Mouse (Mus musculus): ENCODE data around the gene Pitpnb.
A peak's percentile ranks its signal among the peaks of the same experiment; 100 is the strongest.

The Pitpnb gene

DNA sequence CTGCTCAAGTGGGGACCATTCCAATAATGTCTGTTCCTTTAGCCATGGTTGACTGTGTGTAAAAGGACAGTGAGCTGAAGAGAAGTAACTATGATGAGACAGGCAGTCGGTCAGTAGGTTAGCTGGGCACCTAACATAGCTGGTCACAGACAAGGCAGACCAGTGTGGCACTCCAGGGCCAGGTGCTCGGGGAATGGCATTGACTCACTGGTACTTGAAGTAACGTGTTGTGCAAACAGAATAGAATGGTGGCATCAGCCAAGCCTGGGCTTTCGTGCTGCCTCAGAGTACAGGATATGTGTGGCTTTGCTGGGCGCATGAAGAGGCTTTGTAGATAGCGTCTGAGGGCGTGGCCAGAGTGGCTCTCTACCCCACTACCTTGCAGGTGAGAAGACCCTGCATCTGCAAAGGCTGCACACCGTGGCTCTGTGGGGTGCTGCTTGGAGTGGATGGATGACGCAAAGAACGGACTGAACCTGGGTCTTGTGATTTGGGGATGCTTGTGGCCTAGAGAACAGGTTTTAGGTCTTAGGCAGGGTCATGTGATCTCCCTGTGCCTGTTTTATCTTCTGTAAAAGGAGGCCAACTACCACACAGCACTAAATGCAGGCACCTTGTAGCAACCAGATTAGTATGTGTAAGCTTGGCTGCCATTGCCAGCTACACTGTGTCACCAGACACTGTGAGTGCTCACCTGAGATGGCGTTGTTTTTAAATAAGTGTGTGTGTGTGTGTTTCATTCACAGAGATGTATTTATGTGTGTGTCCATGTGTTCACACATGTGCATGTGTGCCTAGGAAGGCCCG, 26.5 kb downstream of the Pitpnb start:
- DNase-seq, result no peak

DNA sequence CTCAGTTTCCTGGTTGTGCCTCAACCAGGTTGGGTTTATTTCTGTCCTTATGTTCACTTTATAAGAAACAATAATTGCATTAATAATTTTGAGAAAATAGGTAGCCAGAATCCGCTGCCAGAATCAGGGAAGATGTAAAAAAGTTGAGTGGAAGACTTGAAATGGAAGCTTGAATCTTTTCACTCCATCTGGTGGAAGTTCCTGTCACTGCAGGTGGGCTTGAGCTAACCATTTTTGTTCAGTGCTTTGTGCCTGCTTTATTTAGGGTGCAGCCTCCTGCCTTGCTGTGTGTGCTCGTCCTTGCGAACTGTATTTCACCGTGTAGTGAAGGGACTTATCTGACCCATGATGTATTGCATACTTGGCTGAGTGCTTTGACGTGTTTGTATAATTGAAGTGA, 30.0 kb downstream of the Pitpnb start:
- DNase-seq, result no peak

DNA sequence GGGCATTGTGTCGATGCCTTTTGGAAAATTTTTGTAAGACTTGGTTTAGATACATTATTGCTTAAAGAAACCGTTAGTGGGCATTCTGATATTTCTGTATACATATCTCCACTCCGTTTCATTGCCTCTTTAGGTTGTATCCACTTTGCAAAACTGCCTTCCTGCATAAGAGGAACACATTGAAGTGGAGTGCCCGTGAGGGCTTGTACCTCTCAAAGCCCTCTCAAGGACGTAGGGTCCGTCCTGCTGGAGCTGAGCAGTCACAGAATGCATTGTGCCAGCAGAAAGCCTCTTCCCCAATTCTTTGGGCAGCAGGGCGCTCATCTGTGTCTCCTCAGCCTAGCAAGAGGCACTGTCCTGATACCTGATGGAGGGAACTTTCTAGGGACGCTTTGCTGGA, 30.5 kb downstream of the Pitpnb start:
- DNase-seq, result no peak

DNA sequence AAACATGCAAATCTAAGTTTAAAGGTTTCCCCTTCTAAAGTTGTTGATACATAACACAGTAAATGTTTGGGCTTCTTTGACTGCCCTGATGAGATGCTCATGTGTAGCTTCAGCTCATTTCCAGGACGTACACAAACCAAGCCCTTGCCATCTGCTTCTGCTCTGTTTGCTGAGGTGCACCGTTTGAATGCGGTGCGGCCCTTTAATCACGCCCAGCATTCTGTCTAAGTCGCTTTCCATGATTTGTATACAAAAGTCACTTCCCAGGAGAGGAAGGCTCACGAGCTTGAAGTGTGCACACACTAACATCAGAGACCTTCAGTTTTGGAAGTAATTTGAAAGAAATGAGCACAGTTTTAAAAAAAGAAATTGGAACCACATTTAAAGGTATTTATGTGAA, 31.3 kb downstream of the Pitpnb start:
- no peak for DNase-seq

DNA sequence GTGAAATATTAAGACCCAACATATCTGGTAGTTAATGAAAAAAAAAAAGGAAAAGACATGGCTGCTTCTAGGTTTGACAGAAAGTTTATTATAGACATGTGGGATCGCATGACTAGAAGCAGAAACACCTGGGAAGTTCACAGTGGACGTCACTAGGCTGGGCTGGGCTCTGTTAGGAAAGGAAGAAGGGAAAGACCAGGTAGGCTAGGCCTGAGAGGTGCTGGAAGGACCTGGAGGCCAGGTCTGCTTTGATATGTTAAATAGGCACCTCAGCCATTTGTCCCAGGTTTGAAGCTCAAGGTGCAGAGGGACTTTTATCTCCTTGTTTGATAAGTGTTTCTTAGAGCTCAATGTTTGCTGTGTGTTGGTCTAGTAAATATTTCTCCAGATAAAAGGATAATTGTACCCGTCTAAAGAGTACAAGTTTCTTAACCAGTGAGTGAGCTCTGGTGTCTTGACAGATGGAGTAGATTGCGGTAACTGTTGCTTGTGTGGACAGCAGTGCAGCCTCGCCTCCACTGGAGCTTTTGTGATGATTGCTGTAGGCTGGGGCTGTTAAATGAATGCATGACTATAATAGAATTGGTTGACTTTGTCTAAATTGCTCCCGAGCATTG, 33.0 kb downstream of the Pitpnb start:
- DNase-seq, result no peak

DNA sequence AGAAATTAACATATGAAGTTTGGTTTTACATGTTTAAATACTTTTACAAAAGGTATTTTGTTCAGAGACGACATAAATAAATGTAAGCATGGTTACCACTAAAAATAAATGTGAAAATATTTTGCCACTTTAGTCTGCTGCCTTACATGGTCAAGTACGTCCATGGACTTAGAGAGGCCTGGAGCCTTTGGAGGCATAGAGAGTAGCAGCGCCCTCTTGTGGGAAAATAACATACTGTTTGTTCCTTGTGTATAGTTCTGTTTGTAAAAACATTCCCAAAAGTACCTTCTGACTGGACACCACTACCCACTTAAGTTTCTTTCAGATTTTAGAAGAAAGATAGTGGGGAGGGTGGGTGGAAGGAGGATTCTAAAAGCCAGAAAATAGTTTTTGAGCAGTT, 34.0 kb downstream of the Pitpnb start:
- DNase-seq, result peak; percentile 22

DNA sequence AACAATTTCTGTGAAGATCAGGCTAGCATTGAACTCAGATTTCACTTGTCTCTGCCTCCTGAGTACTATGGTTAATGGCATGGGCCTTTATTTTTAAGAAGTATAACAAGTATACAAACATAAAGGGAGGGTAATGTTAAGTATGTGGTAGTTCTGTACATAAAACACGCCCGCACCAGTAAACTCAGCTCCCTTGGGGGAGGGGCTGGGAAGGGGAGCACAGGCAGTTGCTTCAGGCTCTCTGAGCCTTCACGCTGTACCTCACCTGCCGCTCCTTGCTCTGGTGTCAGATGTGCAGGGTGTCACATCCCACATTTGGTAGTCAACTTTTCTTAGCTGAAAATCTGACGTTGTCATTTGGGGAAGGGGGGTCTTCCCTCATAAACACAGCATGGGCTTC, 35.6 kb downstream of the Pitpnb start:
- DNase-seq, result no peak

DNA sequence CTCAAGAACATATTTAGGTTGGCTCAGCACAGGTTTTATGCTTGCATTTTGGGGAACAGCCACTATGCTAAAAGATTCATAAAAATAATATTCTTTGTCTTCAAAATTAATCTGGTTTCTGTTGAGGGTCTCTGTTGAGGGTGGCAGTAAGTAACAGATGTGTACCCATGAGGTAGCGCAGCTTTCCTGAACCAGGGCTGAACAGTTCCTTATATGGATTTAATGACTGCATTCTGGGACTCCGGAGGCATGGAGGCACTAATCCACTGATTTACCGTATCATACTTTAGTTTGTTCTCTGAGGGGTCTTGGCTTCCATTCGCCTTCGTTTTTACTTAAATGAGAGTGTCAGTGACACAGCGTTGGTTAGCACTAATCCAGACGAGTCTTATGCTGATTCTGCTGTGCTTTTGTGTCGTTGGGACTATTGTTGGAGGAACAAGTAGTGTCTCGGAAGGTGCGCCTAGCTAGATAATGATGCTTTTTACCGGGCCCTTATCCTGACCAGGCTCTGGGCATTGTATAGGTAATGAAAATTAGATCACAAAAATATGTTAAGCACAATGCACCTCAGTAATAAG, 37.5 kb downstream of the Pitpnb start:
- DNase-seq, result no peak

DNA sequence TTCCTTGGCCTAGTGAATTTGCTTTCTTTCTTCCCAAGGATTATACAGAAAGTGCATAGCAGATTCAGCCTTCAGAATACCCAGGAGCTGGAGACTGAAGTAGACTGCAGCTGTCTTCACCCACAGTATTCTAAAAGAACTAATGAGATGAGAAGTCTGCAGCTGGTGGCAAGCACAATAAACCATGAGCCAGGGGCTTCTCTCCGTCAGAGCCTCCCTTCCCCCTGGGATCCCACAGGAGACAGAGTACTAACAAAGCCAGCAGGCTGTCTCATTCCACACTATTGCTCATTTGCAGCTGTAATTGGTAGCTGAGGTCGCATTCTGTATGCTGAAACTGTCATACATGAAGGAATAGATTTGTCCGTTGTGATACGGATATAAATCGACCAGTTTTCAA, 38.0 kb downstream of the Pitpnb start:
- no peak for DNase-seq

DNA sequence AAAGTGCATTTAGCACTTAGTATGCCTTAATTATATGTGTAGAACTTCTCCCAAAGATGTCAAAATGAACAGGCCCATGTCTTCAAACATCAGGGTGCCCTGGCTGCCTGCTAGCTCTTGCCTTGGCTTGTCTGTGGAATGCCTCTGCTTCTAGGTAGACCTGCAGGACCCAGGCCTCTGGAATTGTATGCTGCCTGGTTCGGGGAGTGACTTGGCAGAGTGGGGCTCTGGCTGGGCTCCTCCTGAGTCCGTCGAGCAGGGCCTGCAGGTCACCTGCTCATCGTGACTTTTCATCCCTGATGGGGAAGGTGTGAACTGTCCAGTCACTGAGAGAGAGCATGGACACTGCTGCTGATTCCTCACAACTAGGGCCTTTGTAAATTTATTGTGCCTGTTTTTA, 45.1 kb downstream of the Pitpnb start:
- DNase-seq, result no peak

DNA sequence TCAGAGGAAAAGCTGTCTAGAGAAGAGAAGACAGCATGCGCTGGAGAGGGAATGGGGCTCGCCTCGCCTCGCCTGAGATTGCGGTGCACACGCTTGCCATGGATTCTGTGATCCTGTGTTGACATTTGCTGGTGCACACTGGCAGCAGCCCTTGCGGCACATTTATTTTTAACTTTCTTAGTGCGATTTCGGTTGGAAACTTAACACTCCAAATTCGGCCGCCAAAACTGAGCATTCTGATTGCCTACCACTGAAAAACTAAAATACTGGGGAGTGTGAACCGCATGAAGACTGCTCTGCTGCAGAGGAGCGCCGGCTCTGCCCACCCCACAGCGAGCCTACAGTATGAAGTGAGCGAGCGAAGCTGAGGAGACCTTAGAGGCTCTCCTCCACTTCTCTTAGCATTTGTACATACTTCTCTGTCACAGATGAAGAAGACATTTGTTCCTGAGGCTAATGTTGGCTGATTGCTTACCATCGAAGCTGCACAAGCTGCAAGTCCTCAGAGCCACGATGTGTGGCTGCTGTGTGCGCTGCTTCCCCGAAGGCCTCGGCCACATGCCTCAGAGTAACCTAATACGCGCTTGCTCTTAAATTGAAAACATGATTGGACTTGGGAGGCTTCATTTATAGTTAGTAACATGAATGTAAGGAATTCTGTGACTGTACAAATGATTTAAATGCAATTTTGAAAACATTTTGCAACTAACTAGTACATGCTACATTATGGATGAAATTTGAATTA, 45.9 kb downstream of the Pitpnb start:
- DNase-seq, result peak; percentile 65

DNA sequence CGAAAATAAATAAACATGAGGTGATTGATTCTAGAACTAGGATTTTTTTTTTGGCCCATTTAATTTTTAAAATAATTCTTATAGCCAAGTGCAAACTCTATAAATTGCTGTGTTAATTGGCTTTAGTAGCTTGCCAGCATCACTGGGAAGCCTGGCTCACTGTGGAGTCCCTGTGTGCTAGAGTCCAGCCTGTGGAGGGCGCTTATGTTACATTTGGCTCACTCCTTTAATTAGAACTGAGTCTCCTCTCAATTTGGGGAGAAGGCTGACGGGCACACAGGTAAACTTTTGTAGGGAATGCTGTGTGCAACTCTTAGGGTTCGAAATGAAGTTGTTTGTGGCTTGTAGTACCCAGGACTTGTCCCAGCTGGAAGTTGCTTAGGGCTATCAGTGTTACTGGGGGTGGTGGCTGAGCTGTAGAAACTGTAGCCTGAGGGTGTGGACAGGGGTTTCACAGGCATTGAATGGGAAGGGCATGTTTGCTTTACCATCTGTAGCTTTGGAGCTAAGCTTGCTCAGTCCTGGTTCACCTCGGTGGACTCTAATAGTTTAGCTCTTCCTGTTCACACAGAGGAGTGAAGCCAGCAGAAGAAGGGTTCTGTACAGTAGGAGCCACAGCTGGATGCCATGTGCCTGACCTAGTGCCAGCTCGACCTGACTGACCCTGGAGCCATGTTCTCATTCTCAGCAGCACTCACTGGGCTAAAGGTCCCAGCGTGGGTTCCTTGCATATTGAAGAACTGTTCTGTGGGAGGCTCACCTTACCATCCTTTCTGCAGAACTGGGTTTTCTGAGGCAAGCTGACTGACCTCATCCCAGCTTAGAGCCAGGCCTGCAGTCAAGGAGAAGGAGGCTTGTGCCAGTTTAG, 47.8 kb downstream of the Pitpnb start:
- no peak for DNase-seq

DNA sequence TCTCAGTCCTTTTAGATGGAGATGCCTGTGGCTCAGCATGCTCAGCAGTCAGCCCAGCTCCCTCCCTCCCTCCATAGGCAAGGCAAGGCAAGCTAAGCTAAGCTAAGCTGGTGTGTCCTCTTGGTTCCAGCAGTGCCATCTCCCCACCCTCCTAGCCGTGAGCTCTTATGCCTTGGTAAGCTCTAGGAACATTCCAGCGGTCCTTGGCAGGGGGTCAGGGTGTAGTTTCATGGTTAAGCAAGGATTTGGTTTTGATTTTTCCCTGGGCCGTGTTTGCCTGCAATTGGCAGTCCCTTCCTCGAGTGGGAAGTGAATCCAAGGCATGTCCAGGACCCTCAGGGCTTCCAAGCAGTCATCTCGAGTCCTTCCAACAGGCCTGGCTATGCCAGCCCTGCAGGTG, 52.8 kb downstream of the Pitpnb start:
- DNase-seq, result no peak

DNA sequence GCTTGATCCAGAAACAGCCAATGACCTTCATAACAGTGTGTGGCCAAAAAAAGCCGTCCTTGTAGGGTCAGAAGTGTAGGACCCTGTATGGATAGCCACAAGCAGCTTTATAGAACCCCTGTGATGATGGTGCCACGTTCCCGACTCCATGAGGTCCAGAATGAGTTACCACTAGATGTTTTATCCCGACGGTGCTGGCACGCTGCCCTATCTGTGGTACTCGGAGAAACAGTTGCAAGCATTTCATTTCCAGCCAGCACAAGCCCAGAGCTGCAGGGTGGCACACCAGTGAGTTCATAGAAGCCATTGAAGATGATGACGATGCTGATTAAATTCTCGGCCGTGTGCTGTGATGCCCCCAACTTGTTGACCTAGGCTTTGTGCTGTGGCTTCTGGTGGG, 60.3 kb downstream of the Pitpnb start:
- DNase-seq, result no peak

DNA sequence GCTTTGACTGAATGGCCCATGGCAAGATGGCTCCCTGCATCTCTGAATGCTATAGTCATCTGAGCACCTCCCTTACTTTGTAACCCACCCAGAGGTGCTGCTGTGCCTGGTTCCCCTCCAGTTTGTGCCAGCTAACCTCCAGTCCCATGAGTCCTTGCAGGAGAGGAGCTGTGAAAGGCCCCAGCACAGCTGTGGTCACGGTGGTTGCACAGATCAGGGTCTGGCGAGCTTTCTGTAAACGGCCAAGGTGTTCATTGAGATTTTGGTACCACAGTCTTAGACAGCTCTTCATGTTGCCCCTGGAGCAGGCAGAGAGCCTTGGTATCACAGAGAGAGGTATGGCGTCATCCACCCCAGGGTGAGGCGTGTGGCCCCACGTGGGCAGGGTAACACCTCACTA, 60.9 kb downstream of the Pitpnb start:
- no peak for DNase-seq

DNA sequence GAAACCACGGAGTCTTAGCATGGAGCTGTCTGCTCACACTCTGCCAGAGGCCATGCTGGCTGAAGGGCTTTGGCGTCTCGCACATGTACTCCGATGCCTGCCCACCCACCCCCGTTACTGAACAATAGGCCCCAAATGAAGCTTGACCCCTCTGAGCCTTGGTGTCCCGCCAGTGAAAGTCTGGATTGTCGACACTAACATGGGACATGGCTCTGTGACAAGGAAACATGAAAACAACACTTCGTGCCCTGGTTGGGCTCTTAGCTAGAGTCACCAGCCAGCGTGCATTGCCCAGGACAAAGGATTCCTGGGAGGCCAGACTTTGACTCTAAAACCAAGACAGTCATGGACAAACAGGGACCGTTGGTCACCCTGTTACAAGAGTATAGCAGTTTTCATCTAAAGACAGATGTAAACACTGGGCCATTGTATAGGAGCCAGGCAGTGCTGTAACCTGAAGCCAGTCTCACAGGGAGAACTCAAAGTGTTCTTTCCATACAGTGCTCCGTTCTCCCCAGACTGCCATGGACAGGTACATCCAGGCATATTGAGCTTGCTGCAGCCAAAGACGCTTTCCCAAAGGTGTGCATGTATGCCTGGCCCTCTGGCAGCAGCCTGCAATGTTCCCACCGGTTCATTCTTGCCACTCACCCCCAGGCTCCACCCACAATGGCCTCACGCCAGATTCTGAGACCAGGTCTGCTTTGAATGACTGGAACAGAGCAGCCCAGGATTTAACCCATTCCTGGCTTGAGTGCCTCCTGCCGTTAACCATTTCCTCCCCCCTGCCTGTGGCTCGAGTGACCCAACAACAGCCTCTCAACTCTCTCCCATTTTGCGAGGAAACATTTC, 63.0 kb downstream of the Pitpnb start:
- no peak for DNase-seq

DNA sequence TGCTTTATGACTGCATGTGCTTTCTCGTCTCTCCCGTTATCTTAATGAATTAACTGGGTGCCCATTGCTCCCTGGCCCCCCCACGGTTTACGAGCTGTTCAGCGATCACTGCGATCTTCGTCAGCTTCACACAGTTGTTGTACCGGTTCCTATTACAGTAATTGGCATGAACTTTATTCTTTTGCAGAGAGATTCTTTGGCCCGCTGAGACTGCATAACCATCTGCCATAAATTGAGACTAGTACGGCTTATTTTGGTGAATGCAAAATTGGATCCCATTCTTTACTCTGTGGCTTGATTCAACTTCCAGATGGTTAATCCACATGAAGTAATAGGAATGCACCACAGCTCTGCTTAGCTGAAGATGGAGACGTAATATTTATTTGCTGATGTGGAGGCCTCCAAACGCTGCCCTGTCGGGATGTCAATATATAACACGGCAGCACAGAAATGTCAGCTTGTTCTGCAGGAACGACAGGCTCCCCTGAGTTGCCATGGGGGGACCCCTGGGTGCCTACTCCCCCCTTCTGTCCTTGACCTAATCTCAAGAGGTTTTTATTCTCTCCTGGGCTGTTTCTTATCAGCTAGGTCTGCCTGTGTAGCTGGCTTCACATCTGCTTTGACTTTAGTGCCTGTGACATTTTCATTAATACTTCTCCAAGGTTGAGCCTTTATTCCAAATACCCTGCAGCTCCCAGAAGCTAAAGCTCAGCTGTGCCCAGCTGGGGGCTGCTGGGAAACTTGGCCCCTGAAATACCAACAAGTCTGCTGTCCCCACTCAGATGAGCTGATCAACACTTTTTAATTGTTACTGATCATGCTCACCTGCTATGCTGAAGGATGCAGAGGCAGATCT, 63.9 kb downstream of the Pitpnb start:
- DNase-seq, result peak; percentile 17

DNA sequence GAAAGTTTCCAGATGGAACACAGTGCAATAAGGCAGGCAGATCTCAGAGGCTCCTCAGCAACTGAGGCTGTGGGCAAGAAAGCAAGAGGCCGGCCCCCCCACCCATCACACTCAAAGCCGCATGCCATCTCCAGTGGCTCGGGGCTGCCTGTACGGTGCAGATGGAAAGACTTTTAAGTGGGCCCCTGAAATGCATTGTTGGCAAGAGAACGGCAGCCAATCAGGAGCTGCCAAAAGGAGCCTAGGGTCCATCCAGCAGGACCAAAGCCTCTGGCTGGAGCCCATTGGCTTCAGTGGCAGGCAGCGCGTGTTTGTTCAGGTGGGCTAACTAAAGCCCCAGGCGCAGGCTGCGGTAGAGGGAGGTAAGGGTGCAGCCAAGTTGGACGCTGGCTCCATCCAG, 65.2 kb downstream of the Pitpnb start:
- no peak for DNase-seq

DNA sequence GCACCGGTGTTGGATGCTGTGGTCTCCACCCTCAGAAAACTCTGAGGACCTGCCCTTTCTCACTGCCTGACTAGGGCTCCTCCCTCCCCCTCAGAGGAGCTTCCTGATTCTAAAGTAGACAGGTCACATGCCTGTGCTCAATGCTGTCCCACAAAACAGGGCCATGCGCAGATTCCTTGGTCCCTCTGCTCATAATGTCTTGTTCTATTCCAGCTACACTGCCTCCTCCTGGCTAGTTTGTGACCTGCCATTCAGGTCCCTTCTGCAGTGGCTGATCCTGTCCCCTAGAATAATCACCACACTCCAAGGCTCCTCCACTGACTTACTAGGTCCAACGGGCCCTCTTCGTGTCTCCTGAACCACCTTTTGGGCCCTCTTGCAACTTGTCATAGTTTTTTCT, 65.6 kb downstream of the Pitpnb start:
- DNase-seq, result no peak

DNA sequence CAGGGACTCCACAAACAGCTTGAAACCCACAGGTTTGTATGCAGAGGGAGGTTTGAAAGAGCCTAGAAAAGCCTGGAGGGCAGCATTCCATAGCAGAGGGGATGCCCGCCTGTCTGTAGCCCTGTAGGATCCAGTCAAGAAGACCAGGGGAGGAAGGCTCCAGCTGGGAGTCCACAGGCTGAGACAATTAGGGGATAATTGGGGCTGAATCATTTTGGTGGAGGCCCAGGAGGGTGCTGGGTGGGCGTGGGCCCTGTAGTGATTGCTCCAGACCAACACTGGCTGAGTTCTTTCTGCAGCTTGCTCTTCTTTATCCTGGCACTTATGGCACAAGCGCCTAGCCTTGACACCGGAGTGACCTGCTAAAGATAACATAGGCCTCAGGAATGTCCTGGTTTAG, 67.9 kb downstream of the Pitpnb start:
- no peak for DNase-seq

DNA sequence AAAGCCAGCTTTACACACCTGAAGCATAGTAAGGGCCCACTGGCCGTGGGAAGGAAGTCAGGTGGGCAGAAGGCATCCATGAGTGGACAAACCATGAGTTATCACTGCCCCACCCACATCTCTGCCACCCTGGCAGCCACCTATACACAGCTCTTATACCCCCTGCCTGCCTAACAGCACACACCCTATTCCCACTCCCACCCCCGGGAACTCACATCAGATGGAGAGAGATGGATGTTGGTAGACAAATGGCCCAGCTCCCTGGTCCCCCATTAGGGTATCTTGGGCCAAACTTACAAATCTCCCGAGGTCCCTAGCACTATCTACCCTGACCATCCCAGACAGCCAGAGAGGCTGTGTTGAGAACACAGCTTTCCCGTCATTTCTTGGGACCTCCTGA, 68.7 kb downstream of the Pitpnb start:
- no peak for DNase-seq

Measured in right cerebral cortex, adult 18-20 months (tissue).